Mouse (Mus musculus): ENCODE data around the gene Tiprl.

DNA sequence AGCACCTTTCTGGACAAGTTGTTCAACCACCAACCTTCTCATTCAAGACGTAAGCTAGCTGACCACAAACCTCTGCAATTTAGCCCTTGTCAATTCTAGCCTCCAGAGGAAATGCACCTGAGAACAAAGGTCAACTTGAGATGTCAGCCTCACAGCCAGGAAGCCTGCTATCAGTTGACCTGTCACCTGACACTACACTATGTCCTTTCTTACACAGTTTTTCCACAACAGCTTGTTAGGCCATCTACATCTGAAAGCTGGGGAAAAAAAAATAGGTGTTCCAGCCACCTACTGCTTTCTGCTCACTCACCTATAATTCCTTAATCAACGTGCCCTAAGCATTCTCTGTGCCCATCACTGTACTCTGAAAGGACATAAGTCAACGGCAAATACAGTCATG lies 52.6 kb downstream of the Tiprl start:
- TF ChIP-seq CTCF (IDR thresholded peaks at IDR 0.05; ENCODE audit: extremely low read depth, insufficient read length, insufficient replicate concordance, low read depth, low read length): no peak
- no peak for TF ChIP-seq POLR2A (IDR thresholded peaks at IDR 0.05; ENCODE audit: low read depth, low read length)
